Mouse (Mus musculus): Measurements from ENCODE around the gene Zik1. TPM values are rescaled to one million over a fixed set of nuclear protein-coding genes. Genes with fewer than 3 reads are reported as not detected.

Zik1 gene
- 6.4 and 6.6 TPM in 2 replicates for polyA plus RNA-seq (2014; fragmentation: Nextera tagmentation; extraction: Ambion mirVana)

DNA sequence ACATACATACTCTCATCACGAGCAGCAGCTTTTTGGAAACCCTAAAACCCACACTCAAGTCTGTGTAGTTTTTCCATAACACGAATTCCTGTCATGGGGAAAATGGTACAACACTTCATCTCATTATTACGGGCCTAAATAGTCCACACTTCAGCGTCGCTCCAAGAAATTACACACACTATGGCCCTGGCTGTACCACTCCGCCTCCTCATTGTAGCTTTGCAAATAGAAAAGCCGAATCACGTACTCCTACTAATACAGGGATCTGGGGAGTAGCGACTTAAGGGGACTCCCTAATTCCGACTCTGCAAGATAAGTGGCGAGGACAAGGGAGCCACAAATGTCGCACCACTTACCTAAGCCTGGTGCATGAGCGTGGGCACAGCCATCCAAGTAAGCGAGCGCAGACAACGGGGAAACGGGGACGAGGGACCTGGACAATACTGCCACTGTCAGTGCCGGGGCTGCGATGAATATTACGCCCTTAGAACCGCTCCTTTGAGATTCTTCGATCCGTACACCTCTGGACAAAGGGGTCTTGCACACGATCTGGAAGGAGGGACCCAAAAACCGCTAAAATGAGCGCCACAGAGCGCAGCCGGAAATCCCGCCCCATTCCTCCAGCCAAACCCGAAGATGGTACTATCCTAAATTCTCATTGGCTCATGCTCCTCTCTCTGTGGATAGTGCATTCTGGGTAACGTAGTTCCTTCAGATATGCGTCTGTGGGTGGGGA lies at the start of gene Zik1:
Zik1 (minus strand) TSS at position 609 of the 736 bp plus-strand sequence.
- H3K27me3 ChIP-seq (ENCODE audit: control insufficient read depth, insufficient read depth, low read length) = no peaks in the 10 kb centered on the region
- H3K9me3 ChIP-seq (ENCODE audit: control insufficient read depth, low read length) = no peaks in the 10 kb centered on the region
- H3K4me3 ChIP-seq (ENCODE audit: control insufficient read depth in 1 of 2, insufficient read depth in 1 of 2, low read depth in 1 of 2, low read length in 2 of 2) = peak within 1 kb of the TSS; percentile 69 to 92
- 2% methylated on average over 33 of the region's 33 CpGs for WGBS
- peak; percentile 96 for ATAC-seq (ENCODE audit: insufficient number of reproducible peaks, insufficient read depth, low FRiP score, low read depth)
- H3K27ac ChIP-seq (replicated peaks in 1 of 2; ENCODE audit: control insufficient read depth in 1 of 2, insufficient read depth in 1 of 2, low read depth in 2 of 2, low read length in 2 of 2) = no peak within 1 kb of the TSS
- peaks cover 28% of the 10 kb centered on the region for H3K36me3 ChIP-seq (ENCODE audit: control insufficient read depth, insufficient read depth, low read length)
- H3K9ac ChIP-seq (ENCODE audit: low read length) = peak within 1 kb of the TSS; percentile 80
- H3K4me2 ChIP-seq (ENCODE audit: low read length) = peak within 1 kb of the TSS; percentile 80
- H3K4me1 ChIP-seq (ENCODE audit: control insufficient read depth in 2 of 2, insufficient read depth in 2 of 2, low read length in 2 of 2) = peaks cover 0 to 6% of the 10 kb centered on the region in 2 experiments; a peak in 3 of 4 replicates

DNA sequence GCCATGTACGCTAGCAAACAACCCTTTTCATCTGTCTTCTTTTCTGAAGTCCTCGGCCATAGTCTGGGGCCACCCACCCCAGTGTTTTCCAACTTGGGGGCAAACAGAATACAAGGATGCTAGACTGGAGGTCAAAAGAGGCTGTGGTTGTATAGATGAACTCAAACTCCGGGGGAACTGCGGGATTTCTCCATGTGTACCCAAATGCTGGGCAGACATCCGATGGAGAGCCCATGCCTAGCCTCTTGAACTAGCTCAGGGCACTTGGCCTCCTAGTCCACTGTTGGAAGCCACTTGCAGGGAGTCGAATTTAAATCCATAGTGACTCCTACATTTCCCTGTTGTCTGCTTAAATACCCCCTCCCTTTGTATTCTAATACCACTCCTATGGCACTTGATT lies 384 bp upstream of the Zik1 start:
- peaks cover 22% of the 10 kb centered on the region for H3K36me3 ChIP-seq (ENCODE audit: control insufficient read depth, insufficient read depth, low read length)
- H3K4me1 ChIP-seq (ENCODE audit: control insufficient read depth in 2 of 2, insufficient read depth in 2 of 2, low read length in 2 of 2) = peaks cover 0 to 6% of the 10 kb centered on the region in 2 experiments; a peak in 3 of 4 replicates
- H3K27ac ChIP-seq (replicated peaks in 1 of 2; ENCODE audit: control insufficient read depth in 1 of 2, insufficient read depth in 1 of 2, low read depth in 2 of 2, low read length in 2 of 2) = no peak overlapping the region
- no peak overlapping the region for H3K9ac ChIP-seq (ENCODE audit: low read length)
- no peaks in the 10 kb centered on the region for H3K9me3 ChIP-seq (ENCODE audit: control insufficient read depth, low read length)
- ATAC-seq (ENCODE audit: insufficient number of reproducible peaks, insufficient read depth, low FRiP score, low read depth) = no peak
- 32% methylated on average over 6 of the region's 6 CpGs for WGBS
- no peak overlapping the region for H3K4me3 ChIP-seq (ENCODE audit: control insufficient read depth in 1 of 2, insufficient read depth in 1 of 2, low read depth in 1 of 2, low read length in 2 of 2)
- peak overlapping the region; percentile 80 for H3K4me2 ChIP-seq (ENCODE audit: low read length)
- H3K27me3 ChIP-seq (ENCODE audit: control insufficient read depth, insufficient read depth, low read length) = no peaks in the 10 kb centered on the region

DNA sequence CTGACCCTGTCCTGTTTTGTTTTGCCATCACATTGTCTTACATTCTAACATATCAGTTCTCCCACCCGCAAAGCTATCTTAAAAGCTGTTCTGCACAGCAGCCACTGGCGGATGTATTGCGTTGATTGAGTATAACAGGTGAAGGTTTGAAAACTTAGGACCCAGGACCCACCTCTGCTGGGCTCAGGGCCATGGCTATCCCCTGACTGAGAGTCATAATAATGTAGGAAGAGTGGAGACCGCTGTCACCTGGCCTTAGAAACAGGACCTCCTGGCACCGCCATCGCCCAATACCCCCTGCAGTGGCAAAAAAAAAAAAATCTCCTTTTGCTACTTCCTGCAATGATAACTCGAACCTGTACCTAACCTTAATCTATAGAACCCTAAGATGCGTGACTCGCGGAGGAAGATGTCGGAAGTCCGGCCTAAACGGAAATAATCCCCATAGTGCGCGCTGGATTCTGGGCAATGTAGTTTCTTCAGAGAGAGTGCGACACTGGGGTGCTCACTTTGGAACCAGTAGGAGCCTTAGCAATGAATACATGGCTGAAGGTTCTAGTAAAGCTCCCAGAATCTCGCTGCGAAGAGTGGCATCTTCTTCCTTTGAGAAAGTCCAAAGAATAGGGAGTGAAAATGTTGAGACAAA lies 14.5 kb downstream of the Zik1 start:
- Histone ChIP-seq H3K4me2 (ENCODE audit: low read length) (no peak overlapping the region; the same call in 1 of the 2 replicates), H3K4me3 (ENCODE audit: control insufficient read depth in 1 of 2, insufficient read depth in 1 of 2, low read depth in 1 of 2, low read length in 2 of 2) (no peak overlapping the region)

DNA sequence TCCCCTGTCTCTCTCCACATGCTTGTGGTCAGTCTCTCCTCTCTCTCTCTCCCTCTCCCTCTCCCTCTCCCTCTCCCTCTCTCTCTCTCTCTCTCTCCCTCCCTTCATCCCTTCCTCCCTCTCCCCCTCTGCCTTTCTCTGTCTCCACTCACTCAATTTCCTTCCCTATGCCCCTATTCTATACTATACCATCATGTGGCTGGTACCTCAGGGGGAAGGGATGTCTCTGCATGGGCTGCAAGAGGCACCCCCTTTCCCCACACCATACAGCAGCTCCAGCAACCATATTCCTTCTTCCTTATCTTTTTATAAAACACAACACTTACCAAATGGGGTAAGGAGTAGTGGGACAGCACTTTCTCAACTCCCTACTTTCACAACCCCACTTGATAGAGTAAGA lies 15.4 kb downstream of the Zik1 start:
- Histone ChIP-seq H3K36me3 (ENCODE audit: control insufficient read depth, insufficient read depth, low read length) (no peaks in the 10 kb centered on the region), H3K9ac (ENCODE audit: low read length) (no peak overlapping the region), H3K4me2 (ENCODE audit: low read length) (no peak overlapping the region), H3K4me1 (ENCODE audit: control insufficient read depth in 2 of 2, insufficient read depth in 2 of 2, low read length in 2 of 2) (no peaks in the 10 kb centered on the region), H3K27me3 (ENCODE audit: control insufficient read depth, insufficient read depth, low read length) (no peaks in the 10 kb centered on the region), H3K27ac (replicated peaks in 1 of 2; ENCODE audit: control insufficient read depth in 1 of 2, insufficient read depth in 1 of 2, low read depth in 2 of 2, low read length in 2 of 2) (no peak overlapping the region), H3K4me3 (ENCODE audit: control insufficient read depth in 1 of 2, insufficient read depth in 1 of 2, low read depth in 1 of 2, low read length in 2 of 2) (no peak overlapping the region), H3K9me3 (ENCODE audit: control insufficient read depth, low read length) (peaks cover 4% of the 10 kb centered on the region; the same call in 1 of the 2 replicates)
- no peak for ATAC-seq (ENCODE audit: insufficient number of reproducible peaks, insufficient read depth, low FRiP score, low read depth)

More for the DNA sequence above, 14.5 kb downstream of the Zik1 start:
- Histone ChIP-seq H3K27me3 (ENCODE audit: control insufficient read depth, insufficient read depth, low read length) (no peaks in the 10 kb centered on the region), H3K4me1 (ENCODE audit: control insufficient read depth in 2 of 2, insufficient read depth in 2 of 2, low read length in 2 of 2) (no peaks in the 10 kb centered on the region), H3K36me3 (ENCODE audit: control insufficient read depth, insufficient read depth, low read length) (no peaks in the 10 kb centered on the region), H3K27ac (replicated peaks in 1 of 2; ENCODE audit: control insufficient read depth in 1 of 2, insufficient read depth in 1 of 2, low read depth in 2 of 2, low read length in 2 of 2) (no peak overlapping the region), H3K9ac (ENCODE audit: low read length) (no peak overlapping the region), H3K9me3 (ENCODE audit: control insufficient read depth, low read length) (peaks cover 4% of the 10 kb centered on the region; the same call in 1 of the 2 replicates)
- ATAC-seq (ENCODE audit: insufficient number of reproducible peaks, insufficient read depth, low FRiP score, low read depth) = no peak
- 60% methylated on average over 18 of the region's 18 CpGs for WGBS

DNA sequence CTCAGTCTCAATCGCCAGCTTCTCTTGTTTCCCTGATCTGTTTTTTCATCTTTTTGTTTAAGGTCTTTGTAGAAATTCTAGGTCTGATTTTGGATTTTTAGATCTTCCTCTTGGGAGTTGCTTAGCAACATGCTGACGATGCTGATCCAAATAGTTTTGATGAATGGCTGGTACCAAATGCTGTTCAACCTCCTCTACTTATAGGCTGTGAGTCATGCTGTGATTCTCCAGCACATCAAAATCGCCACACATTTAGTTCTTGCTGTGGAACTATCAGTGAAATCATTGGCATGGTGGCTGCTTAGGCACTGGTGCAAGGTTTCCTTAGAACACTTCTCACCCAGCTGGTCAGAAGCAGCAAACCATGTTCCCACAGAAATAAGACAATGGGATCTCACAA lies 37.0 kb downstream of the Zik1 start:
- Histone ChIP-seq H3K27me3 (ENCODE audit: control insufficient read depth, insufficient read depth, low read length) (no peaks in the 10 kb centered on the region), H3K9ac (ENCODE audit: low read length) (no peak overlapping the region), H3K27ac (replicated peaks in 1 of 2; ENCODE audit: control insufficient read depth in 1 of 2, insufficient read depth in 1 of 2, low read depth in 2 of 2, low read length in 2 of 2) (no peak overlapping the region), H3K4me1 (ENCODE audit: control insufficient read depth in 2 of 2, insufficient read depth in 2 of 2, low read length in 2 of 2) (no peaks in the 10 kb centered on the region), H3K4me2 (ENCODE audit: low read length) (no peak overlapping the region), H3K36me3 (ENCODE audit: control insufficient read depth, insufficient read depth, low read length) (no peaks in the 10 kb centered on the region), H3K4me3 (ENCODE audit: control insufficient read depth in 1 of 2, insufficient read depth in 1 of 2, low read depth in 1 of 2, low read length in 2 of 2) (no peak overlapping the region), H3K9me3 (ENCODE audit: control insufficient read depth, low read length) (peaks cover 10% of the 10 kb centered on the region; the same call in 1 of the 2 replicates)
- 47% methylated on average over 3 of the region's 3 CpGs for WGBS
- no peak for ATAC-seq (ENCODE audit: insufficient number of reproducible peaks, insufficient read depth, low FRiP score, low read depth)

DNA sequence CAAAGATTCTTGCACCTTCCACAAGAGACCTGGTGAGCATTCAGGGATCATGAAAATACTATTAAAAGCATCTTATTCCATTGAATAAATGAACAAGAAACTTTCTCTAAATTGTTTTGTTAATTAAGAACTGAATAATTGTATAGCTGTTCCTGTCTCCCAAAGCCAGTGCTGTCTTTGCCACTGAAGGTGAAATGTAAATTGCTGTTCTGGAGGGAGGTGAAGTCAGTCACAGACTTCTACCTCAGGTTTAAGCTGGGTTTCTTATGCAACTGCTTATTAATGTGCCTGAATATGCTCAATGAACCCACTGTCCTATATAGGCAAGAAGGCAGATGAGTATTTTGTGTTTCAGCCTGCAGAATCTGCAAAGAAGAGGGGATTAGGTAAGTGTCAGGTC lies 52.2 kb downstream of the Zik1 start, which contains the start of gene Vmn1r67:
Vmn1r67 (plus strand) TSS at position 301 of the 400 bp plus-strand sequence.
- no peak for ATAC-seq (ENCODE audit: insufficient number of reproducible peaks, insufficient read depth, low FRiP score, low read depth)
- no peak within 1 kb of the TSS for H3K4me2 ChIP-seq (ENCODE audit: low read length)
- no peak within 1 kb of the TSS for H3K4me3 ChIP-seq (ENCODE audit: control insufficient read depth in 1 of 2, insufficient read depth in 1 of 2, low read depth in 1 of 2, low read length in 2 of 2)
- H3K27ac ChIP-seq (replicated peaks in 1 of 2; ENCODE audit: control insufficient read depth in 1 of 2, insufficient read depth in 1 of 2, low read depth in 2 of 2, low read length in 2 of 2) = no peak within 1 kb of the TSS
- H3K36me3 ChIP-seq (ENCODE audit: control insufficient read depth, insufficient read depth, low read length) = no peaks in the 10 kb centered on the region
- no peaks in the 10 kb centered on the region for H3K27me3 ChIP-seq (ENCODE audit: control insufficient read depth, insufficient read depth, low read length)
- H3K4me1 ChIP-seq (ENCODE audit: control insufficient read depth in 2 of 2, insufficient read depth in 2 of 2, low read length in 2 of 2) = no peaks in the 10 kb centered on the region
- H3K9me3 ChIP-seq (ENCODE audit: control insufficient read depth, low read length) = 0 out of 2 replicates have a peak, but pooled peaks cover 8% of the 10 kb centered on the region
- no peak within 1 kb of the TSS for H3K9ac ChIP-seq (ENCODE audit: low read length)
